Mouse (Mus musculus) intestine, postnatal 0 days (tissue): Measurements from ENCODE around the gene Ylpm1. TPM values are rescaled to one million over a fixed set of nuclear protein-coding genes. Genes with fewer than 3 reads are reported as not detected.

Experiments
- ATAC-seq: fragments of 200-750 bp; cut with Nextera tagmentation; 2 replicates; pipeline ENCODE4 v1.8.0; 2017; ENCODE audit warnings: mild to moderate bottlenecking, moderate TSS enrichment, moderate library complexity
- H3K27ac ChIP-seq: fragments of 300-500 bp; sonication (generic); 2 replicates; pipeline ENCODE4 v1.5.1; 2014; ENCODE audit warnings: mild to moderate bottlenecking, low read depth, low read length, moderate library complexity
- H3K27me3 ChIP-seq: fragments of 300-500 bp; sonication (generic); replicated peaks from 2 replicates; pipeline ENCODE4 v1.6.1; 2014; ENCODE audit warnings: low read length, mixed read lengths; ENCODE audit not compliant: control insufficient read depth, insufficient read depth
- H3K36me3 ChIP-seq: fragments of 300-500 bp; sonication (generic); 2 replicates; pipeline ENCODE4 v1.6.1; 2014; ENCODE audit warnings: mild to moderate bottlenecking, moderate library complexity; ENCODE audit not compliant: control insufficient read depth, insufficient read depth
- H3K4me1 ChIP-seq: fragments of 300-500 bp; sonication (generic); replicated peaks from 2 replicates; pipeline ENCODE4 v1.6.1; 2014; ENCODE audit warnings: antibody characterized with exemption, low read length, mixed read lengths; ENCODE audit not compliant: control insufficient read depth, insufficient read depth
- H3K4me2 ChIP-seq: fragments of 300-500 bp; sonication (generic); replicated peaks from 2 replicates; pipeline ENCODE4 v1.6.1; 2014; ENCODE audit warnings: low read depth, mild to moderate bottlenecking, moderate library complexity
- H3K4me3 ChIP-seq: fragments of 300-500 bp; sonication (generic); 2 replicates; pipeline ENCODE4 v1.5.1; 2014; ENCODE audit warnings: low read depth, low read length
- H3K9ac ChIP-seq: fragments of 300-500 bp; sonication (generic); 2 replicates; pipeline ENCODE4 v1.6.1; 2014; ENCODE audit warnings: mild to moderate bottlenecking, low read depth, low read length
- H3K9me3 ChIP-seq: fragments of 300-500 bp; sonication (generic); 2 replicates; pipeline ENCODE4 v1.6.1; 2016; ENCODE audit warnings: mixed run types; ENCODE audit not compliant: control insufficient read depth
- CTCF ChIP-seq: sonication (generic); IDR thresholded peaks from 2 replicates; pipeline ENCODE4 v1.5.1; 2016; ENCODE audit warnings: low read depth, mild to moderate bottlenecking, control low read depth, antibody characterized with exemption, moderate library complexity
- WGBS: fragments of 180-500 bp; shearing (Covaris S2); extraction: QIAGEN DNeasy Blood & Tissue Kit; methylation state at CpG from one replicate; pipeline ENCODE4 v1.1.7; 2014; 5-methylcytosine and 5-hydroxymethylcytosine counted together
- polyA plus RNA-seq: library from polyadenylated mRNA; unstranded; fragments of >200 nt; fragmentation: Nextera tagmentation; extraction: Ambion mirVana; gene quantifications from 2 replicates; pipeline ENCODE4 v1.2.1, GENCODE M21; 2015

The Ylpm1 gene
- polyA plus RNA-seq, 1 experiment from 2014 or later = 12.8 TPM

- Histone ChIP-seq H3K4me2 (no peak overlapping the region), H3K4me3 (no peak overlapping the region), H3K4me1 (no peaks in the 10 kb centered on the region), H3K36me3 (no peaks in the 10 kb centered on the region), H3K27me3 (no peaks in the 10 kb centered on the region), H3K27ac (no peak overlapping the region), H3K9me3 (no peaks in the 10 kb centered on the region), H3K9ac (no peak overlapping the region)
- WGBS = 84% methylated on average over 5 of the region's 5 CpGs
- no peak for ATAC-seq
- TF ChIP-seq CTCF = no peak
Measured at GRCm38 (mm10) chr12:85101521-85102106, 105.5 kb downstream of the Ylpm1 start.

- Histone ChIP-seq H3K36me3 (no peaks in the 10 kb centered on the region), H3K27ac (no peak overlapping the region), H3K9ac (no peak overlapping the region), H3K27me3 (no peaks in the 10 kb centered on the region), H3K4me2 (no peak overlapping the region), H3K4me3 (no peak overlapping the region), H3K9me3 (no peaks in the 10 kb centered on the region), H3K4me1 (no peaks in the 10 kb centered on the region)
- 43% methylated on average over 8 of the region's 8 CpGs for WGBS
- TF ChIP-seq CTCF = no peak
- 0 out of 2 replicates have a peak, but pooled peaks have one; percentile 8 for ATAC-seq
Measured at GRCm38 (mm10) chr12:85103096-85103495, 107.0 kb downstream of the Ylpm1 start.

- 0 out of 2 replicates have a peak, but pooled peaks cover 2% of the 10 kb centered on the region for H3K4me1 ChIP-seq
- H3K36me3 ChIP-seq = no peaks in the 10 kb centered on the region
- no peaks in the 10 kb centered on the region for H3K9me3 ChIP-seq
- no peak for ATAC-seq
- no peak overlapping the region for H3K4me2 ChIP-seq
- TF ChIP-seq CTCF = no peak
- H3K27me3 ChIP-seq = no peaks in the 10 kb centered on the region
- no peak overlapping the region for H3K9ac ChIP-seq
- H3K27ac ChIP-seq = no peak overlapping the region
- 84% methylated on average over 8 of the region's 8 CpGs for WGBS
- no peak overlapping the region for H3K4me3 ChIP-seq
Measured at GRCm38 (mm10) chr12:85104789-85105188, 108.7 kb downstream of the Ylpm1 start.

GRCm38 (mm10) chr12:85106292-85106691, 110.2 kb downstream of the Ylpm1 start:
- no peak for TF ChIP-seq CTCF
- Histone ChIP-seq H3K9me3 (no peaks in the 10 kb centered on the region), H3K36me3 (no peaks in the 10 kb centered on the region), H3K4me3 (no peak overlapping the region), H3K27me3 (no peaks in the 10 kb centered on the region), H3K27ac (no peak overlapping the region), H3K9ac (no peak overlapping the region), H3K4me2 (no peak overlapping the region), H3K4me1 (0 out of 2 replicates have a peak, but pooled peaks cover 5% of the 10 kb centered on the region)
- 22% methylated on average over 8 of the region's 8 CpGs for whole genome bisulfite sequencing
- ATAC-seq = no peak

- ATAC-seq = no peak
- no peaks in the 10 kb centered on the region for H3K27me3 ChIP-seq
- no peaks in the 10 kb centered on the region for H3K9me3 ChIP-seq
- no peak overlapping the region for H3K4me3 ChIP-seq
- no peak overlapping the region for H3K9ac ChIP-seq
- WGBS = 69% methylated on average over 3 of the region's 3 CpGs
- peaks cover 10% of the 10 kb centered on the region for H3K4me1 ChIP-seq
- no peak overlapping the region for H3K27ac ChIP-seq
- no peak for TF ChIP-seq CTCF
- H3K4me2 ChIP-seq = no peak overlapping the region
- H3K36me3 ChIP-seq = 0 out of 2 replicates have a peak, but pooled peaks cover 4% of the 10 kb centered on the region
Measured at GRCm38 (mm10) chr12:85108643-85109042, 112.5 kb downstream of the Ylpm1 start.

- 56% methylated on average over 4 of the region's 4 CpGs for WGBS
- Histone ChIP-seq H3K27ac (no peak overlapping the region), H3K9ac (no peak overlapping the region), H3K4me3 (no peak overlapping the region), H3K9me3 (no peaks in the 10 kb centered on the region), H3K36me3 (0 out of 2 replicates have a peak, but pooled peaks cover 4% of the 10 kb centered on the region), H3K4me2 (peak overlapping the region; percentile 87; the same call in 1 of the 2 replicates), H3K27me3 (no peaks in the 10 kb centered on the region), H3K4me1 (peaks cover 10% of the 10 kb centered on the region)
- no peak for TF ChIP-seq CTCF
- no peak for ATAC-seq
Measured at GRCm38 (mm10) chr12:85109426-85109825, 113.3 kb downstream of the Ylpm1 start.
